Mouse (Mus musculus) testis, adult 2 months (tissue): Measurements from ENCODE around the gene Vmn2r85.
"Not testable (repeated sequence)": the region's sequence is repeated elsewhere in the genome, so short reads cannot be mapped to it uniquely, and the experiment has no call there.

Experiments used
- CTCF ChIP-seq: fragments of 200-500 bp; IDR thresholded peaks from 2 replicates; pipeline ENCODE4 v1.5.1; 2012; ENCODE audit warnings: low read depth, mild to moderate bottlenecking, inconsistent platforms, low read length, moderate library complexity; ENCODE audit not compliant: control insufficient read depth, insufficient read depth, insufficient replicate concordance
- POLR2A ChIP-seq: fragments of 200-500 bp; IDR thresholded peaks from 2 replicates; pipeline ENCODE4 v1.6.1; 2012; ENCODE audit warnings: low read depth, mild to moderate bottlenecking, inconsistent platforms, low read length, moderate library complexity; ENCODE audit not compliant: control insufficient read depth

DNA sequence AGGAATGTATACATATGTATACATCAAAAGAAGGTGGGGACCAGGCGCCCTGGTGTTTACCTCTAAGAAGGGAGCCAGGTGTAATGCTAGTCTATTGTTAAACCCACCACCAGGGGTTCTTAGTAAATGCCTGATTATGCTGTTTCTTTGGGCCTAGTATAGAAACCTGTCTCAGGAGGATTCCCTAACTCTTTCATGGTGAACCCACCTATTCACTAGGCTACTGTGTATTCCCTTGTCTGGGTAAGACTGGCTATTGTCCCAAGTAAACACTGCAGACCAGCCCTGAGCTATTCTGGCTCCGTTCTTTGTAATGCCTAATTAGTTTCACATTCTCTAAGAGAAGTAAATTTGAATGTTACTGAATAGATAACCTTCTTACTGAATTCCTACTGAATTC is 9.5 kb downstream of the Vmn2r85 start:
- TF ChIP-seq POLR2A, CTCF: not testable (repeated sequence)
